Mouse (Mus musculus): ENCODE data around the gene Capn1. TPM values are rescaled to one million over a fixed set of nuclear protein-coding genes. Genes with fewer than 3 reads are reported as not detected.

Capn1 gene
- polyA plus RNA-seq, 1 experiment from 2014 or later, result 4.5 TPM

- H3K36me3 ChIP-seq, result peaks cover 60% of the 10 kb centered on the region
- 33% methylated on average over 3 of the region's 3 CpGs for WGBS
Measured at GRCm38 (mm10) chr19:5956685-5957084, 59.0 kb downstream of the Capn1 start.

GRCm38 (mm10) chr19:5955704-5956670 lies 59.7 kb downstream of the Capn1 start:
- no peaks in the 10 kb centered on the region for H3K9me3 ChIP-seq
- WGBS, result 94% methylated on average over 28 of the region's 28 CpGs
- ATAC-seq (ENCODE audit: low FRiP score, low read depth), result no peak
- no peak overlapping the region for H3K27ac ChIP-seq (replicated peaks)
- no peak overlapping the region for H3K9ac ChIP-seq (replicated peaks)
- no peak overlapping the region for H3K4me3 ChIP-seq
- H3K4me2 ChIP-seq (replicated peaks), result no peak overlapping the region
- H3K36me3 ChIP-seq, result peaks cover 65% of the 10 kb centered on the region
- H3K27me3 ChIP-seq, result no peaks in the 10 kb centered on the region
- no peaks in the 10 kb centered on the region for H3K4me1 ChIP-seq

More at GRCm38 (mm10) chr19:5956685-5957084, 59.0 kb downstream of the Capn1 start:
- Histone ChIP-seq H3K4me1 (0 out of 2 replicates have a peak, but pooled peaks cover 3% of the 10 kb centered on the region), H3K4me2 (replicated peaks) (no peak overlapping the region), H3K27me3 (no peaks in the 10 kb centered on the region), H3K9me3 (no peaks in the 10 kb centered on the region), H3K27ac (replicated peaks) (no peak overlapping the region), H3K4me3 (no peak overlapping the region), H3K9ac (replicated peaks) (no peak overlapping the region)
- no peak for ATAC-seq (ENCODE audit: low FRiP score, low read depth)

DNA sequence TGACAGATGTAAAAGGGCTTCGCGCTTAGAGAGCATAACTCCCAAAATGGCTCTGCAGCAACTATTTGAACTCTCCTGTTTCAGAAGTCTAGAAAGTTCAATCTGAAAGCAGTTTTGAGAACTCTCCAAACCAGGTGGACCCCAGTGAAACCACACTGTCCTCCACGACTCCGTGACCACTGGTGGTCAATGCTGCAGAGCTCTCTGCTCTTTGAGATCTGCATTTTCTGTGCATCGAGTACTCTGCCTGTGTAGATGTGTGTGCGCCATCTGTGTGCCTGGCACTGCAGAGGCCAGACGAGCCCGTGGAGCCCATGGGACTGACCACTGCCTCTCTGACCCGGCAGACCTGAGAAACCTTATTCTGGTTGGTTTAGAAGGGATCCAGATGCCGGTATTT lies 60.8 kb downstream of the Capn1 start:
- 93% methylated on average over 10 of the region's 10 CpGs for WGBS
- Histone ChIP-seq H3K36me3 (peaks cover 71% of the 10 kb centered on the region), H3K4me1 (no peaks in the 10 kb centered on the region), H3K27me3 (no peaks in the 10 kb centered on the region), H3K9me3 (no peaks in the 10 kb centered on the region), H3K27ac (replicated peaks) (no peak overlapping the region), H3K9ac (replicated peaks) (no peak overlapping the region), H3K4me2 (replicated peaks) (no peak overlapping the region), H3K4me3 (no peak overlapping the region)
- no peak for ATAC-seq (ENCODE audit: low FRiP score, low read depth)

- no peak overlapping the region for H3K27ac ChIP-seq (replicated peaks)
- no peaks in the 10 kb centered on the region for H3K27me3 ChIP-seq
- H3K36me3 ChIP-seq, result peaks cover 77% of the 10 kb centered on the region
- no peak overlapping the region for H3K4me3 ChIP-seq
- H3K9me3 ChIP-seq, result no peaks in the 10 kb centered on the region
- H3K9ac ChIP-seq (replicated peaks), result no peak overlapping the region
- ATAC-seq (ENCODE audit: low FRiP score, low read depth), result no peak
- 88% methylated on average over 22 of the region's 22 CpGs for WGBS
- no peaks in the 10 kb centered on the region for H3K4me1 ChIP-seq
- H3K4me2 ChIP-seq (replicated peaks), result no peak overlapping the region
Measured at GRCm38 (mm10) chr19:5954031-5954710, 61.5 kb downstream of the Capn1 start.

DNA sequence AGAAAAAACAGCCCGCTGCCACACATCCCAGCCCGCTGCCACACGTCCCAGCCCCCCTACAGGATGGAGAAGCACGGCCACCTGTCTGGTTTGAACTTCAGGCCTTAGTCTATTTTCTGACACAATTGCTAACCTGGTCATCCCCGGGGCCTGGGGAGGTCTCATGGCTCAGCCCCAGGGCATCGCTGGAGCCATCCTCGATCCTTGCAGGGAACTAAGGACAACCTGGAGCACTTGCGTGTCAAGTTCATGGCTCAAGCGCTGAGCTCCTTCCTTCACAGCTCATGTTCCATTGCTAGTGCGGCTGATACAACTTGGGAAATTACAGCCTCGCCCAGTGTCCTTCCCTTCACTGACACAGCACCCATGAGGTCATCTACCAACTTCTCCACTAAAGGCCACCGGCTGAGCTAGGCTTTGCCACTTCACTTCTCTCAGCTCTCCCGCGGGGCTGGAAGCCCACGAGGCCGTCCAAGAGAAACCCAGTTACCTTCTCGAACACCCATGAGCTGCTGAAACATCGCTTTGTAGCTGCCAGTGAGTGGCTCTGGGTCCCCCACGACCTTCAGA lies 62.4 kb downstream of the Capn1 start:
- no peak overlapping the region for H3K27ac ChIP-seq (replicated peaks)
- H3K9ac ChIP-seq (replicated peaks), result no peak overlapping the region
- H3K4me2 ChIP-seq (replicated peaks), result no peak overlapping the region
- H3K4me1 ChIP-seq, result no peaks in the 10 kb centered on the region
- WGBS, result 95% methylated on average over 19 of the region's 19 CpGs
- H3K4me3 ChIP-seq, result no peak overlapping the region
- H3K36me3 ChIP-seq, result peaks cover 79% of the 10 kb centered on the region
- no peak for ATAC-seq (ENCODE audit: low FRiP score, low read depth)
- H3K27me3 ChIP-seq, result no peaks in the 10 kb centered on the region
- H3K9me3 ChIP-seq, result no peaks in the 10 kb centered on the region

- Histone ChIP-seq H3K27ac (replicated peaks) (no peak overlapping the region), H3K4me2 (replicated peaks) (no peak overlapping the region), H3K4me1 (no peaks in the 10 kb centered on the region), H3K9me3 (no peaks in the 10 kb centered on the region), H3K4me3 (no peak overlapping the region), H3K9ac (replicated peaks) (no peak overlapping the region), H3K36me3 (peaks cover 84% of the 10 kb centered on the region), H3K27me3 (no peaks in the 10 kb centered on the region)
- WGBS, result 88% methylated on average over 13 of the region's 13 CpGs
- ATAC-seq (ENCODE audit: low FRiP score, low read depth), result no peak
Measured at GRCm38 (mm10) chr19:5952071-5952691, 63.5 kb downstream of the Capn1 start.

DNA sequence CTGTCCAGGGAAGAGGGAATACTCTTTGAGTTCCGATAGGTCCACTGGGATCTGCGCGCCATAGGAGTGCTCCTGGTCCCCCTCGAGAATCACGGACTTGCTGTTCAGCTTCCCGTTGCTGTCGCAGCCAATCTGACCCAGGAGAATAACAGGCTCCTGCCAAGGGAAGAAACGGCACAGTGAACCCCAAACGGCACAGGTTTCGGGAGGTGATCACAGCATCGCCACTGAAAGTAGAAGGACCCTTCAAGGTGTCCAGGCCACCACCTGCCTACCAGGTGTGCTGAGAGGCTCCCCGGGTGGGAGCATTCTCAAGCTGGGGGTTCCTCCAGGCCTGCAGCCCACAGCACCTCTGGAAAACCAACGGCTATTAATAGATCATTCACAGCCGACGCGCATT lies 64.1 kb downstream of the Capn1 start:
- ATAC-seq (ENCODE audit: low FRiP score, low read depth), result no peak
- Histone ChIP-seq H3K4me1 (no peaks in the 10 kb centered on the region), H3K36me3 (peaks cover 88% of the 10 kb centered on the region), H3K9ac (replicated peaks) (no peak overlapping the region), H3K9me3 (no peaks in the 10 kb centered on the region), H3K27ac (replicated peaks) (no peak overlapping the region), H3K27me3 (no peaks in the 10 kb centered on the region), H3K4me3 (no peak overlapping the region), H3K4me2 (replicated peaks) (no peak overlapping the region)
- WGBS, result 94% methylated on average over 16 of the region's 16 CpGs

- ATAC-seq (ENCODE audit: low FRiP score, low read depth), result no peak
- no peaks in the 10 kb centered on the region for H3K4me1 ChIP-seq
- no peak overlapping the region for H3K4me2 ChIP-seq (replicated peaks)
- no peaks in the 10 kb centered on the region for H3K27me3 ChIP-seq
- WGBS, result 96% methylated on average over 11 of the region's 11 CpGs
- H3K9me3 ChIP-seq, result no peaks in the 10 kb centered on the region
- H3K36me3 ChIP-seq, result peaks cover 91% of the 10 kb centered on the region
- 0 out of 2 replicates have a peak overlapping the region, but pooled peaks have one; percentile 12 for H3K9ac ChIP-seq (replicated peaks)
- no peak overlapping the region for H3K27ac ChIP-seq (replicated peaks)
- no peak overlapping the region for H3K4me3 ChIP-seq
Measured at GRCm38 (mm10) chr19:5950218-5950617, 65.5 kb downstream of the Capn1 start.

DNA sequence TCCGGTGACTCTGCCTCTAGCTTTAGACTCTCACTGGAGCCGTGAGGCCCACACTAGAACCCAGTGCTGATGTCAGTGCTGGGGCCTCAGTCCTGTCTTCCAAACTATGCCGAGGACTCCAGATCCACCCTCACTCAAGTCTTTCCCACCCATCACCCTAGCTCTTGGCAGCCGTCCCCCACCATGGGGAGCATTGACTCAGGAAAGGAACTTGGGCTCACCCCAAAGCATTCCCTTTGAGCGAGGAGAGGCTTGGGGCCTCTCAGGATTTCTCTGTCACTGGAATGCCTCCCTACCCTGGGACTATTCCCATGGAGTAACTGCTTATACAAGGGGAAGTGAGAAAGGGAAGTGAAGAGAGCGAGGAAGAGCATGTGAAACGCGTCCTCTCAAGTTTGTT lies 69.8 kb downstream of the Capn1 start:
- H3K4me1 ChIP-seq, result no peaks in the 10 kb centered on the region
- H3K4me3 ChIP-seq, result no peak overlapping the region
- H3K4me2 ChIP-seq (replicated peaks), result no peak overlapping the region
- WGBS, result 87% methylated on average over 8 of the region's 8 CpGs
- no peak overlapping the region for H3K27ac ChIP-seq (replicated peaks)
- H3K9me3 ChIP-seq, result no peaks in the 10 kb centered on the region
- no peak for ATAC-seq (ENCODE audit: low FRiP score, low read depth)
- no peak overlapping the region for H3K9ac ChIP-seq (replicated peaks)
- peaks cover 79% of the 10 kb centered on the region for H3K36me3 ChIP-seq
- no peaks in the 10 kb centered on the region for H3K27me3 ChIP-seq

DNA sequence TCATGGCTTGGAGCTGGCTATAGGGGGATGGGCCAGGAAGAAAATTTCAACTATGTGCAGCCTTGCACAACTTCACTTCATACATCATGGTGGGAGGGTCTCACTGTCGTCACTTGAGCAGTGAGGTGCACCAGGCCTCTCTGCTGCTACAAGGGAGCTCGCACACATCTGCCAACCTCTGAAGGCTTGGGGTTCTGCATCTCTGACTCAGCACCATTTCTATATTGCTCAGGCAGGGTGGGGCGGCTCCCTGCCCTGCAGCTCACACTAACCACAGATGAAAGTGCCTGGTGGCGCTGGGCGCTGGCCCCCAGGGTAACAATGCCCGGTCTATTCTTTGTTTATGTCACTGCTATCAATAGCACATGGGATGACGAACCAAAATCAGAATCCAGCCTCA lies 70.7 kb downstream of the Capn1 start:
- H3K9me3 ChIP-seq, result no peaks in the 10 kb centered on the region
- H3K4me3 ChIP-seq, result no peak overlapping the region
- H3K36me3 ChIP-seq, result peaks cover 73% of the 10 kb centered on the region
- H3K27me3 ChIP-seq, result no peaks in the 10 kb centered on the region
- no peak overlapping the region for H3K4me2 ChIP-seq (replicated peaks)
- ATAC-seq (ENCODE audit: low FRiP score, low read depth), result no peak
- 88% methylated on average over 7 of the region's 7 CpGs for WGBS
- H3K27ac ChIP-seq (replicated peaks), result no peak overlapping the region
- H3K4me1 ChIP-seq, result no peaks in the 10 kb centered on the region
- no peak overlapping the region for H3K9ac ChIP-seq (replicated peaks)

DNA sequence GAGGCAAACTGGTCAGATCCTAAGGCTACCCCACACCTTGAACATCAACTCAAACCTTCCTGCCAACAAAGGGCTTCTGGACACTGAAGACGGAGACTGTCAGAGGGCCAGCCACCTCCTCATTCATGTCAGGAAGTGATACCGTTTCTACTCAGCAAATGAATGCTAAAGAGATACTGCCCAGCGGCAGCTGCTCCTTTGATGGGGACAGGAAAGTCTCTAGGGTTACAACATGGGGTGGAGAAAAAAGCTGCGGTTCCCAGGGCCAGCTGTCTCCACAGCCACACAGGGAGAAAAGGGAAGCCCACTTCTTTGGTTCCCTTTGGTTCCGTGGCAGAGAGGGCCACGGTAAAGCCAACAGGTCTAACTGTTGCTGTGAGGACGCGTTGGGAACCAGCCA lies 71.6 kb downstream of the Capn1 start:
- Histone ChIP-seq H3K27me3 (no peaks in the 10 kb centered on the region), H3K36me3 (peaks cover 72% of the 10 kb centered on the region), H3K27ac (replicated peaks) (no peak overlapping the region), H3K4me3 (no peak overlapping the region), H3K9me3 (no peaks in the 10 kb centered on the region), H3K4me2 (replicated peaks) (no peak overlapping the region), H3K4me1 (no peaks in the 10 kb centered on the region), H3K9ac (replicated peaks) (0 out of 2 replicates have a peak overlapping the region, but pooled peaks have one; percentile 20)
- 78% methylated on average over 8 of the region's 8 CpGs for WGBS
- no peak for ATAC-seq (ENCODE audit: low FRiP score, low read depth)
